Mouse (Mus musculus): ENCODE measurements at regions not wholly inside any gene's neighbourhood (a gene's known extent, or its start where the extent isn't known, plus 50 kb on each side); places are given as distances from the start of the nearest gene placed in this dataset.

DNA sequence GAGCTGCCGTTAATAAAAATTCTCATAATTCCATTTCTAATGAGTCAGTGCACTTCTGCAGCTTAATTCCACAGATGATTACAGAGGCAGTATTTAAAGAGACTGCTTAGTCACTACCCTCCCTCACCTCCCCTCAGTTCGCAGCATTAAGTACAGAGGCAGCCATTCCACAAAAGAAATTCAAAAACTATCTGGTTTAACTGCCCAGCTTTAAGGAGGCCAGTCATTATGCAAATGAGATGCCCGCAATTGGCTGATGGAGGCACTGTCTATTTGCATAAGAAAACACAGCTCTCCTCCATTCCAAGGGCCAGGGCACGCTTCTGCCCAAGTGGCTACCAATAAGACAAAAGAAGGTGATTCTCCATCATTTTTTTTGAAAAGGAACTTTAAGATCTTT, 172.0 kb upstream of the Tox3 start:
- Histone ChIP-seq H3K27me3 (ENCODE audit: low read depth, poor library complexity, severe bottlenecking) (no peaks in the 10 kb centered on the region), H3K4me3 (no peak overlapping the region), H3K27ac (replicated peaks) (no peak overlapping the region; the same call in 1 of the 2 replicates), H3K9me3 (replicated peaks) (peaks cover 10% of the 10 kb centered on the region; the same call in 1 of the 2 replicates), H3K4me1 (peaks cover 18% of the 10 kb centered on the region), H3K36me3 (no peaks in the 10 kb centered on the region)
- peak; percentile 21 for DNase-seq (ENCODE audit: low spot score)
- WGBS = 30% methylated on average over 4 of the region's 4 CpGs

DNA sequence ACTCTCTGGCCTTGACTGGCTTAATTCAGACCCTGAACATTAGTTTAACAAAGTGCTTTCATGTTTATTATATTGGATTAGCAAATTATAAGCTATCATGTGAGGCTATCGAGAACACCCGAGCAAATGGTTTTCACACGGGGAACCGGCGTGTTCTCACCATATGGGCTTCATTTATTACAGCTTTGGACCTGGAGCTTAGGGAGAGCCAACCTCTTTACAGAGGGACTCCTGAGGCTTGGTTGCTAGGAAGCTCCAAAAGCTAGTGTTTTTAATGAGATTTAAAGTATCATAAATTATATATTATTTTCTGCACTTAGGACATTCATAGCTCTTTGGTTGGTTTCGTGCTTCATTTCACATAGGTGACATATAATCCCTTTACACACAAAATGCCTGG, 171.4 kb upstream of the Tox3 start:
- Histone ChIP-seq H3K36me3 (no peaks in the 10 kb centered on the region), H3K27me3 (ENCODE audit: low read depth, poor library complexity, severe bottlenecking) (no peaks in the 10 kb centered on the region), H3K27ac (replicated peaks) (0 out of 2 replicates have a peak overlapping the region, but pooled peaks have one; percentile 6), H3K9me3 (replicated peaks) (peaks cover 10% of the 10 kb centered on the region; the same call in 1 of the 2 replicates), H3K4me1 (peaks cover 18% of the 10 kb centered on the region), H3K4me3 (no peak overlapping the region)
- DNase-seq (ENCODE audit: low spot score) = no peak
- WGBS = 86% methylated on average over 6 of the region's 6 CpGs

GRCm38 (mm10) chr8:90514191-90514590, 166.0 kb upstream of the Tox3 start:
- H3K4me1 ChIP-seq = peaks cover 5% of the 10 kb centered on the region
- H3K36me3 ChIP-seq = no peaks in the 10 kb centered on the region
- no peak overlapping the region for H3K4me3 ChIP-seq
- no peak for DNase-seq (ENCODE audit: low spot score)
- H3K27me3 ChIP-seq (ENCODE audit: low read depth, poor library complexity, severe bottlenecking) = no peaks in the 10 kb centered on the region
- H3K27ac ChIP-seq (replicated peaks) = no peak overlapping the region
- no peaks in the 10 kb centered on the region for H3K9me3 ChIP-seq (replicated peaks)
- WGBS = 79% methylated on average over 3 of the region's 3 CpGs

DNA sequence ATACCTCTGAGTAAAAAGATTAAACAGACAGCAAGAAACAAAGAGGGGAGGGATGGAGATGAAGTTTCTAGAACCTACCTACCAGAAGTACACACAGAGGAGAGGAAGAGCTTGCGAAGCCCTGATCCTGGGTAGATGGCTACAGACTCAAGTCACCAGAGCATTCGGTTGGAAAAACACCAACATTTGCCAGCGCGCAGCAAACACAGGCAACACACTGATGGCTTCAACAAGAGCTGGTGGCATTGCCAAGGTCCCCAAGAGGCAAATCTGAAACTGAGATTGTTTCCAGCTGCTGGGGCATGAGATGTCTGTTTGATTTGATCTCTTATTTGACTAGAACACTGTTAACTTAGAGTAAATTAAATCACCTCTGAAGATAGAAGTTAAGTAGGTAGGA, 165.5 kb upstream of the Tox3 start:
- Histone ChIP-seq H3K36me3 (no peaks in the 10 kb centered on the region), H3K27ac (replicated peaks) (no peak overlapping the region), H3K4me3 (no peak overlapping the region), H3K27me3 (ENCODE audit: low read depth, poor library complexity, severe bottlenecking) (no peaks in the 10 kb centered on the region), H3K4me1 (peaks cover 5% of the 10 kb centered on the region), H3K9me3 (replicated peaks) (no peaks in the 10 kb centered on the region)
- WGBS = 95% methylated on average over 4 of the region's 4 CpGs
- no peak for DNase-seq (ENCODE audit: low spot score)

DNA sequence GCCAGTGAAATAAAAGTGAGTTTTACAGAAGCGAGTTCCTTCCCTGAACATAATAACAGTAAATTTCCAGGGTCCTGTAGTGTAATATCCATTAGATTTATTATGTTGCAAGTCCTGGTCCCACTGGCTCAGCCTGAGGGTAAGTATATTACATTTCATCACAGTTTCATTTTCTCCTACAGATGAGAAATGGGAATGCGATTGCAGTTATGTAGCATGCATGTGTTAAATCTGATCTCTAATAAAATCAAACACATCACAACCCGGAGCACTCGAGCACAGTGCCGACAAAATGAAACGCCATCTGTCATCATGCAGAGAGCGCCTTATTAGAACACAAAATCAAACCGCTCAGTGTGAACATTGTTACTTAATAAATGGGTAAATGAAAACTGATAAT, 165.0 kb upstream of the Tox3 start:
- Histone ChIP-seq H3K9me3 (replicated peaks) (no peaks in the 10 kb centered on the region), H3K27me3 (ENCODE audit: low read depth, poor library complexity, severe bottlenecking) (no peaks in the 10 kb centered on the region), H3K27ac (replicated peaks) (no peak overlapping the region), H3K36me3 (no peaks in the 10 kb centered on the region), H3K4me1 (peaks cover 5% of the 10 kb centered on the region), H3K4me3 (no peak overlapping the region)
- 92% methylated on average over 8 of the region's 8 CpGs for WGBS
- no peak for DNase-seq (ENCODE audit: low spot score)

- Histone ChIP-seq H3K36me3 (no peaks in the 10 kb centered on the region), H3K27me3 (ENCODE audit: low read depth, poor library complexity, severe bottlenecking) (no peaks in the 10 kb centered on the region), H3K9me3 (replicated peaks) (no peaks in the 10 kb centered on the region), H3K4me3 (no peak overlapping the region), H3K4me1 (peaks cover 7% of the 10 kb centered on the region), H3K27ac (replicated peaks) (no peak overlapping the region)
- DNase-seq (ENCODE audit: low spot score) = no peak
- WGBS = 48% methylated on average over 2 of the region's 2 CpGs
Measured at GRCm38 (mm10) chr8:90512594-90512993, 164.5 kb upstream of the Tox3 start.

GRCm38 (mm10) chr8:90504521-90504920, 156.4 kb upstream of the Tox3 start:
- no peaks in the 10 kb centered on the region for H3K27me3 ChIP-seq (ENCODE audit: low read depth, poor library complexity, severe bottlenecking)
- no peak overlapping the region for H3K27ac ChIP-seq (replicated peaks)
- 90% methylated on average over 5 of the region's 5 CpGs for WGBS
- no peak overlapping the region for H3K4me3 ChIP-seq
- no peaks in the 10 kb centered on the region for H3K9me3 ChIP-seq (replicated peaks)
- DNase-seq (ENCODE audit: low spot score) = no peak
- no peaks in the 10 kb centered on the region for H3K36me3 ChIP-seq
- H3K4me1 ChIP-seq = 0 out of 2 replicates have a peak, but pooled peaks cover 2% of the 10 kb centered on the region

DNA sequence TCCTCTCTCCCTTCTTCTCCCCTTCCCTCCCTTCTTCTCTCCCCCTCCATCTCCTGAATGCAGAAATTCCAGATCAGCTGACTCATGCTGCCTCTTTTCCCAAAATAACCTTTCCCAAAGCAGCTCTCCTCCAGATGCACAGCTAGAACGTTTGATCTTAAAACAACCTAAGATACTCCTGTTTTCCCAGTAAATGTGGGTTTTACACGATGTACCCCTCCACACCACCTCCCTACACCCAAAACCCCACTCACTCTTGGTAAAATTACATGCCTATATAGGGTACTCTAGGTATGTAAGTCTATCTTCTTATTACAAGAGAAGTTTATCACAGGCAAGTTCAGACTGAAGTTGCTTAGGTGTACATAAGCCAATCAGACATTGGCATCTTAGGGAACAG, 155.2 kb upstream of the Tox3 start:
- Histone ChIP-seq H3K9me3 (replicated peaks) (no peaks in the 10 kb centered on the region), H3K4me1 (peaks cover 10% of the 10 kb centered on the region), H3K36me3 (no peaks in the 10 kb centered on the region), H3K4me3 (no peak overlapping the region), H3K27me3 (ENCODE audit: low read depth, poor library complexity, severe bottlenecking) (no peaks in the 10 kb centered on the region), H3K27ac (replicated peaks) (no peak overlapping the region)
- WGBS = 59% methylated on average over 2 of the region's 2 CpGs
- no peak for DNase-seq (ENCODE audit: low spot score)

GRCm38 (mm10) chr8:90502879-90503278, 154.7 kb upstream of the Tox3 start:
- H3K4me1 ChIP-seq = peaks cover 14% of the 10 kb centered on the region
- H3K27ac ChIP-seq (replicated peaks) = no peak overlapping the region
- DNase-seq (ENCODE audit: low spot score) = no peak
- H3K9me3 ChIP-seq (replicated peaks) = no peaks in the 10 kb centered on the region
- no peaks in the 10 kb centered on the region for H3K27me3 ChIP-seq (ENCODE audit: low read depth, poor library complexity, severe bottlenecking)
- H3K4me3 ChIP-seq = no peak overlapping the region
- no peaks in the 10 kb centered on the region for H3K36me3 ChIP-seq
- WGBS = 83% methylated on average over 2 of the region's 2 CpGs

- Histone ChIP-seq H3K36me3 (no peaks in the 10 kb centered on the region), H3K4me1 (peaks cover 48% of the 10 kb centered on the region), H3K27ac (replicated peaks) (peak overlapping the region; percentile 55), H3K4me3 (no peak overlapping the region), H3K27me3 (ENCODE audit: low read depth, poor library complexity, severe bottlenecking) (no peaks in the 10 kb centered on the region), H3K9me3 (replicated peaks) (no peaks in the 10 kb centered on the region)
- WGBS = 59% methylated on average over 1 of the region's 1 CpGs
- no peak for DNase-seq (ENCODE audit: low spot score)
Measured at GRCm38 (mm10) chr8:90499315-90499714, 151.2 kb upstream of the Tox3 start.

- no peaks in the 10 kb centered on the region for H3K36me3 ChIP-seq
- H3K27me3 ChIP-seq (ENCODE audit: low read depth, poor library complexity, severe bottlenecking) = no peaks in the 10 kb centered on the region
- peaks cover 71% of the 10 kb centered on the region for H3K4me1 ChIP-seq
- 1% methylated on average over 13 of the region's 13 CpGs for WGBS
- H3K9me3 ChIP-seq (replicated peaks) = no peaks in the 10 kb centered on the region
- peak overlapping the region; percentile 96 for H3K27ac ChIP-seq (replicated peaks)
- DNase-seq (ENCODE audit: low spot score) = peak; percentile 84
- H3K4me3 ChIP-seq = peak overlapping the region; percentile 42
Measured at GRCm38 (mm10) chr8:90496658-90497163, 148.6 kb upstream of the Tox3 start.

DNA sequence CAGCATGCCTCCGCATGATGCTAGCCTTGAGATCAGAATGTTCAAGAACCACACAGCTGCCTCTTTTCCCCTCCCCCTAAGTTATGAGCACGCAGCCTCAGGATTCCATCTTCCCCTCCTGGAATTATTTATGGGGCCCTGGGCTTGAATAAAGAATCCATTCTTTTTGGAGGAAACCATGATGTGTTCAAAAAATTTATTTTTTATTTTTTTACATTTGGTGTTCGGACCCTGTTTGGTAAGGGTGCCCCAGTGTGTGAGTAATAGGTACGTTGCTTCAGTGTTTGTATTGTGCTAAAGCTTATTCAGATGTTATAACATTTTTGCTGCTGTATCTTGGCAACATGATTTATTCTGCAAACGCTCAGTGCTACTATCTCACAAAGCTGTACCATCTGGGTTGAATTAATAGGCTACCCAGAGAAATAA, 147.8 kb upstream of the Tox3 start:
- no peaks in the 10 kb centered on the region for H3K36me3 ChIP-seq
- DNase-seq (ENCODE audit: low spot score) = peak; percentile 40
- H3K27me3 ChIP-seq (ENCODE audit: low read depth, poor library complexity, severe bottlenecking) = no peaks in the 10 kb centered on the region
- peak overlapping the region; percentile 96 for H3K27ac ChIP-seq (replicated peaks)
- WGBS = 42% methylated on average over 5 of the region's 5 CpGs
- peaks cover 78% of the 10 kb centered on the region for H3K4me1 ChIP-seq
- H3K4me3 ChIP-seq = peak overlapping the region; percentile 42; the same call in 1 of the 2 replicates
- H3K9me3 ChIP-seq (replicated peaks) = no peaks in the 10 kb centered on the region

- Histone ChIP-seq H3K9me3 (replicated peaks) (no peaks in the 10 kb centered on the region), H3K27ac (replicated peaks) (peak overlapping the region; percentile 57), H3K4me3 (no peak overlapping the region), H3K36me3 (no peaks in the 10 kb centered on the region), H3K27me3 (ENCODE audit: low read depth, poor library complexity, severe bottlenecking) (no peaks in the 10 kb centered on the region), H3K4me1 (peaks cover 71% of the 10 kb centered on the region)
- no peak for DNase-seq (ENCODE audit: low spot score)
- 66% methylated on average over 14 of the region's 14 CpGs for WGBS
Measured at GRCm38 (mm10) chr8:90492521-90493225, 144.5 kb upstream of the Tox3 start.
